Mouse (Mus musculus): ENCODE data around the gene Pfdn5. TPM values are rescaled to one million over a fixed set of nuclear protein-coding genes. Genes with fewer than 3 reads are reported as not detected.

Gene Pfdn5
- total and polyA plus RNA-seq, 3 experiments: 23.0 to 276 (median 119) TPM

DNA sequence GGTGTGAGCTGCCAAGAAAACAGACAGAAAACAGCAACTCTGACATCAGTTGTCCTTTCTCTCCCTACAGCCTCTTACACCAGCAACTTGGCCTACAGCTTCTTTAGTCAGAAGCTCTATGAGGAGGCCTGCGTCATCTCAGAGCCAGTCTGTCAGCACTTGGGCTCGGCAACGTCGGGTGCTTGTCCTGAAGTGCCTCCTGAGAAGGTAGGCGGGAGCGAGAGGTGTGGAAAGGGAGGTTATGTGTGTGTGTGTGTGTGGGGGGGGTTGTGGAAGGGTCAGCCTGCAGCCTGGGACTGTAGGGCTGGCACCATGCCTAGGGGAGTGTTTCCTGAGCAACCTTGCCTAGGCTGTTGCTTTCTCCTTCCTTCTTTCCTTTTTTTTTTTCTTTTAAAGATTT lies 23.4 kb upstream of the Pfdn5 start:
- Histone ChIP-seq H3K4me1 (ENCODE audit: insufficient read depth, low read depth, low read length) (peaks cover 34% of the 10 kb centered on the region), H3K9me3 (replicated peaks) (no peaks in the 10 kb centered on the region), H3K27me3 (ENCODE audit: insufficient read depth, low read length) (no peaks in the 10 kb centered on the region), H3K4me3 (ENCODE audit: low read depth, low read length) (no peak overlapping the region), H3K36me3 (replicated peaks) (peaks cover 94% of the 10 kb centered on the region)
- TF ChIP-seq POLR2AphosphoS5 (IDR thresholded peaks at IDR 0.05; ENCODE audit: insufficient replicate concordance, low read depth, low read length): no peak
- TF ChIP-seq CTCF (IDR thresholded peaks at IDR 0.05; ENCODE audit: low read depth, low read length): no peak
- no peak for TF ChIP-seq TAL1 (conservative IDR thresholded peaks at IDR 0.05; ENCODE audit: low read depth, low read length)
- TF ChIP-seq GATA1 (IDR thresholded peaks at IDR 0.05; ENCODE audit: borderline replicate concordance, low read length): no peak
- TF ChIP-seq GATA2 (IDR thresholded peaks at IDR 0.05; ENCODE audit: borderline replicate concordance, low read depth, low read length): no peak
- no peak for DNase-seq (ENCODE audit: low spot score)
- no peak for ATAC-seq (ENCODE audit: extremely low read depth, insufficient number of reproducible peaks, low FRiP score, poor library complexity, severe bottlenecking)

DNA sequence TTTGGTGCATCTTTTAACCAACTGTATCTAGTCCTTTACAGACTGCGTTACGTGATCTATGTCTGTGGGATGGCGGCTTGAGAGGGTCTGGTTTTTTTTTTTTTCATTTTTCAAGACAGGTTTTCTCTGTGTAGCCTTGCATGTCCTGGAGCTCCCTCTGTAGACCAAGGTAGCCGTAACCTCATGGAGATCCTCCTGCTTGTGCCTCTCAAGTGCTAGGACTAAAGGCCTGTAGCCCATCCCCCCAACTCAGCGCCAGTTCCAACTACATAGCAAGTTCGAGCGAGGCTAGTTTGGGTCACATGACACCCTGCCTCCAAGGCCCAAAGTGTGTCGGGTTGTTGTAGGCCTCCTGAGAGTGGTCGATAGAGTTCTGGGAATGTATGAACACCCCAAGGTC lies 17.2 kb upstream of the Pfdn5 start:
- TF ChIP-seq CTCF (IDR thresholded peaks at IDR 0.05; ENCODE audit: low read depth, low read length) (no peak), GATA1 (IDR thresholded peaks at IDR 0.05; ENCODE audit: borderline replicate concordance, low read length) (no peak)
- DNase-seq (ENCODE audit: low spot score): no peak
- peaks cover 93% of the 10 kb centered on the region for H3K36me3 ChIP-seq (replicated peaks)
- H3K9me3 ChIP-seq (replicated peaks): no peaks in the 10 kb centered on the region
- peaks cover 24% of the 10 kb centered on the region for H3K4me1 ChIP-seq (ENCODE audit: insufficient read depth, low read depth, low read length)
- H3K27me3 ChIP-seq (ENCODE audit: insufficient read depth, low read length): no peaks in the 10 kb centered on the region
- H3K4me3 ChIP-seq (ENCODE audit: low read depth, low read length): no peak overlapping the region
- no peak for ATAC-seq (ENCODE audit: extremely low read depth, insufficient number of reproducible peaks, low FRiP score, poor library complexity, severe bottlenecking)

GRCm38 (mm10) chr15:102310074-102310845 lies 15.7 kb upstream of the Pfdn5 start:
- Histone ChIP-seq H3K36me3 (replicated peaks) (peaks cover 93% of the 10 kb centered on the region), H3K27me3 (ENCODE audit: insufficient read depth, low read length) (no peaks in the 10 kb centered on the region), H3K4me1 (ENCODE audit: insufficient read depth, low read depth, low read length) (peaks cover 16% of the 10 kb centered on the region), H3K4me3 (ENCODE audit: low read depth, low read length) (no peak overlapping the region), H3K9me3 (replicated peaks) (no peaks in the 10 kb centered on the region)
- ATAC-seq (ENCODE audit: extremely low read depth, insufficient number of reproducible peaks, low FRiP score, poor library complexity, severe bottlenecking) (no peak), DNase-seq (ENCODE audit: low spot score) (no peak)
- TF ChIP-seq POLR2AphosphoS5 (IDR thresholded peaks at IDR 0.05; ENCODE audit: insufficient replicate concordance, low read depth, low read length) (no peak), GATA2 (IDR thresholded peaks at IDR 0.05; ENCODE audit: borderline replicate concordance, low read depth, low read length) (no peak), GATA1 (IDR thresholded peaks at IDR 0.05; ENCODE audit: borderline replicate concordance, low read length) (no peak), CTCF (IDR thresholded peaks at IDR 0.05; ENCODE audit: low read depth, low read length) (no peak), TAL1 (conservative IDR thresholded peaks at IDR 0.05; ENCODE audit: low read depth, low read length) (no peak)

GRCm38 (mm10) chr15:102311489-102311888 lies 14.4 kb upstream of the Pfdn5 start:
- Histone ChIP-seq H3K36me3 (replicated peaks) (peaks cover 93% of the 10 kb centered on the region), H3K4me1 (ENCODE audit: insufficient read depth, low read depth, low read length) (peaks cover 21% of the 10 kb centered on the region), H3K4me3 (ENCODE audit: low read depth, low read length) (no peak overlapping the region), H3K9me3 (replicated peaks) (no peaks in the 10 kb centered on the region), H3K27me3 (ENCODE audit: insufficient read depth, low read length) (no peaks in the 10 kb centered on the region)
- TF ChIP-seq POLR2AphosphoS5 (IDR thresholded peaks at IDR 0.05; ENCODE audit: insufficient replicate concordance, low read depth, low read length) (no peak), TAL1 (conservative IDR thresholded peaks at IDR 0.05; ENCODE audit: low read depth, low read length) (no peak), GATA1 (IDR thresholded peaks at IDR 0.05; ENCODE audit: borderline replicate concordance, low read length) (no peak), CTCF (IDR thresholded peaks at IDR 0.05; ENCODE audit: low read depth, low read length) (no peak), GATA2 (IDR thresholded peaks at IDR 0.05; ENCODE audit: borderline replicate concordance, low read depth, low read length) (no peak)
- ATAC-seq (ENCODE audit: extremely low read depth, insufficient number of reproducible peaks, low FRiP score, poor library complexity, severe bottlenecking) (no peak), DNase-seq (ENCODE audit: low spot score) (peak; percentile 57)

- Histone ChIP-seq H3K36me3 (replicated peaks) (peaks cover 90% of the 10 kb centered on the region), H3K27me3 (ENCODE audit: insufficient read depth, low read length) (no peaks in the 10 kb centered on the region), H3K9me3 (replicated peaks) (no peaks in the 10 kb centered on the region), H3K4me3 (ENCODE audit: low read depth, low read length) (no peak overlapping the region), H3K4me1 (ENCODE audit: insufficient read depth, low read depth, low read length) (peaks cover 18% of the 10 kb centered on the region)
- DNase-seq (ENCODE audit: low spot score) (no peak), ATAC-seq (ENCODE audit: extremely low read depth, insufficient number of reproducible peaks, low FRiP score, poor library complexity, severe bottlenecking) (no peak)
- TF ChIP-seq CTCF (IDR thresholded peaks at IDR 0.05; ENCODE audit: low read depth, low read length): no peak
- TF ChIP-seq POLR2AphosphoS5 (IDR thresholded peaks at IDR 0.05; ENCODE audit: insufficient replicate concordance, low read depth, low read length): no peak
- no peak for TF ChIP-seq GATA2 (IDR thresholded peaks at IDR 0.05; ENCODE audit: borderline replicate concordance, low read depth, low read length)
- TF ChIP-seq GATA1 (IDR thresholded peaks at IDR 0.05; ENCODE audit: borderline replicate concordance, low read length): no peak
- TF ChIP-seq TAL1 (conservative IDR thresholded peaks at IDR 0.05; ENCODE audit: low read depth, low read length): no peak
Measured at GRCm38 (mm10) chr15:102315292-102315691, 10.6 kb upstream of the Pfdn5 start.

DNA sequence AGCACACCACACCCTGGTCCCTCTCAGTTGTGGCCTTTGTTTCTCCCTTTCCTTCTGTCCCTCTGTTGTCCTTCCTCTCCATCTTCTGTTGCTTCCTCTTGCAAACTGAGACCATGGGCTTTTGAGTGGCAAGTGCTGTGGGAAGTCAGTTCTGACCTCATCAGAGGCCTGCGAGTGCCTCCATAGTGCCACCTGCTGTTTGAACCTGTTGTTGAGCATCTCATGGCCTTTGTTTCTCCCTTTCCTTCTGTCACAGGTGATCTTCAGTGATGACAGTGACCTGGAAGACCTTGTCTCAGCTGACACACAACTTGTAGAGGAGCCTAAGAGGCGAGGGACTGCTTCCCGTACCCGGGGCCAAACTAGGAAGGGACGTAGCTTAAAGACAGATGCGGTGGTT lies 9.7 kb upstream of the Pfdn5 start:
- H3K27me3 ChIP-seq (ENCODE audit: insufficient read depth, low read length): no peaks in the 10 kb centered on the region
- H3K4me3 ChIP-seq (ENCODE audit: low read depth, low read length): no peak overlapping the region
- no peaks in the 10 kb centered on the region for H3K9me3 ChIP-seq (replicated peaks)
- ATAC-seq (ENCODE audit: extremely low read depth, insufficient number of reproducible peaks, low FRiP score, poor library complexity, severe bottlenecking) (no peak), DNase-seq (ENCODE audit: low spot score) (no peak)
- peaks cover 91% of the 10 kb centered on the region for H3K36me3 ChIP-seq (replicated peaks)
- peaks cover 10% of the 10 kb centered on the region for H3K4me1 ChIP-seq (ENCODE audit: insufficient read depth, low read depth, low read length)
- peak; percentile 46 for TF ChIP-seq CTCF (IDR thresholded peaks at IDR 0.05; ENCODE audit: low read depth, low read length)
- no peak for TF ChIP-seq GATA2 (IDR thresholded peaks at IDR 0.05; ENCODE audit: borderline replicate concordance, low read depth, low read length)
